Mouse (Mus musculus) left cerebral cortex, adult 6 months (tissue): Measurements from ENCODE around the gene Olfr1298. TPM values are rescaled to one million over a fixed set of nuclear protein-coding genes. Genes with fewer than 3 reads are reported as not detected.

Experiments used
- long read RNA-seq, 2 experiments: library from polyadenylated mRNA; unstranded; transcript quantifications; one replicate each; pipeline ENCODE4 v2.0.0; 2019 to 2020
- polyA plus RNA-seq: library from polyadenylated mRNA; unstranded; fragments of <200 nt; fragmentation: Nextera tagmentation; gene quantifications from 2 replicates; pipeline ENCODE4 v1.2.3, GENCODE M21; 2021

The Olfr1298 gene
- not detected in 2 replicates for polyA plus RNA-seq
- long read RNA-seq, experiment 1 = 0 reads
- long read RNA-seq, experiment 2 = 0 reads

GRCm38 (mm10) chr2:111649101-111649500, at the start of gene Olfr1298:
Gene Olfr1298 (minus strand): TSS chr2:111649201.

GRCm38 (mm10) chr2:111661119-111661518, 12.1 kb upstream of the Olfr1298 start, which contains the start of gene Olfr1299:
Gene Olfr1299 (plus strand): TSS chr2:111661419.

GRCm38 (mm10) chr2:111626397-111626796, 22.6 kb downstream of the Olfr1298 start, which contains the start of gene Olfr1297:
Gene Olfr1297 (minus strand): TSS chr2:111626497.

Other genes with a start within 250 kb of the Olfr1298 start
- not detected in 2 replicates for gene Olfr1286, start 226.1 kb downstream of the Olfr1298 start, polyA plus RNA-seq
- not detected in 2 replicates for gene Olfr1287, start 200.1 kb downstream of the Olfr1298 start, polyA plus RNA-seq
- not detected in 2 replicates for gene Olfr1288, start 175.1 kb downstream of the Olfr1298 start, polyA plus RNA-seq
- gene Olfr1289, start 168.4 kb downstream of the Olfr1298 start, polyA plus RNA-seq = not detected in 2 replicates
- gene Olfr1290, start 155.4 kb downstream of the Olfr1298 start, polyA plus RNA-seq = not detected in 2 replicates
- gene Olfr1291-ps1, start 152.0 kb downstream of the Olfr1298 start, polyA plus RNA-seq = not detected in 2 replicates
- not detected in 2 replicates for gene Olfr1293-ps, start 124.0 kb downstream of the Olfr1298 start, polyA plus RNA-seq
- gene Olfr1294, start 108.9 kb downstream of the Olfr1298 start, polyA plus RNA-seq = not detected in 2 replicates
- not detected in 2 replicates for gene Olfr1295, start 79.5 kb downstream of the Olfr1298 start, polyA plus RNA-seq
- 0.01 TPM in 1 of 2 replicates, not detected in the other for gene Olfr1297, start 22.7 kb downstream of the Olfr1298 start, polyA plus RNA-seq
- gene Olfr1299, start 12.2 kb upstream of the Olfr1298 start, polyA plus RNA-seq = not detected in 2 replicates
- gene Olfr1301, start 101.8 kb upstream of the Olfr1298 start, polyA plus RNA-seq = not detected in 2 replicates
- not detected in 2 replicates for gene Olfr1302, start 128.2 kb upstream of the Olfr1298 start, polyA plus RNA-seq
- gene Olfr1303, start 171.1 kb upstream of the Olfr1298 start, polyA plus RNA-seq = not detected in 2 replicates
- not detected in 2 replicates for gene Olfr1305, start 227.9 kb upstream of the Olfr1298 start, polyA plus RNA-seq